Mouse (Mus musculus) embryonic fibroblast, embryonic 13.5 days (primary cell): ENCODE measurements around the gene Gprc5c.

Experiments used
- CTCF ChIP-seq: IDR thresholded peaks from 2 replicates; pipeline ENCODE4 v1.5.1; 2011; ENCODE audit warnings: mild to moderate bottlenecking, control low read depth, low read length, moderate library complexity, borderline replicate concordance; ENCODE audit not compliant: insufficient read depth
- POLR2A ChIP-seq: IDR thresholded peaks from 2 replicates; pipeline ENCODE4 v1.6.1; 2011; ENCODE audit warnings: low read depth, mild to moderate bottlenecking, control low read depth, low read length, moderate library complexity

DNA sequence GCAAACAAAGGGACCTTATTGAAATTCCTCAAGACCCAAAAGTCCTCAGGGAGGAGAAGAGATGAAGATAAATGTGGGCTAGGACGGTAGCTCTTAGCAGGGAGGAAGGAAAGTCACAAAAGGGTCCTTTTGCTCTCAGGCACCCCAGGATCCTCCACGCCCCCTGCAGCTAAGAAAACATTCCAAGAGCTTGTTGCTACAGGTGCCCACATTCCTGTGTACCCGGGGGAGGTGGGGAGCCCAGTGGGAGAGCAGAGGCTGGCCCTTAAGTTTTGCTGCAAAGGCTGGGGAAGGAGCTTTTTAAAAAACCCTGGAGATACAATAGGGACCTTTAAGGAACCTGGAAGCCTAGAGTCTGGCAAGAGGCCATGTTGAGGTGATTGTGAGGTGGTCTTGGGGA is 30.5 kb upstream of the Gprc5c start:
- TF ChIP-seq POLR2A (no peak), CTCF (no peak)
